Mouse (Mus musculus) urinary bladder, postnatal 14 days (tissue): ENCODE results near the gene Med24.

ENCODE experiments used
- DNase-seq: peaks from one replicate; pipeline ENCODE4 v3.0.0; 2021; ENCODE audit warnings: low spot score

Med24 gene

GRCm38 (mm10) chr11:98729119-98729588 lies at the start of gene Med24:
Med24 (minus strand) TSS chr11:98729435.
- DNase-seq, result peak; percentile 84

DNA sequence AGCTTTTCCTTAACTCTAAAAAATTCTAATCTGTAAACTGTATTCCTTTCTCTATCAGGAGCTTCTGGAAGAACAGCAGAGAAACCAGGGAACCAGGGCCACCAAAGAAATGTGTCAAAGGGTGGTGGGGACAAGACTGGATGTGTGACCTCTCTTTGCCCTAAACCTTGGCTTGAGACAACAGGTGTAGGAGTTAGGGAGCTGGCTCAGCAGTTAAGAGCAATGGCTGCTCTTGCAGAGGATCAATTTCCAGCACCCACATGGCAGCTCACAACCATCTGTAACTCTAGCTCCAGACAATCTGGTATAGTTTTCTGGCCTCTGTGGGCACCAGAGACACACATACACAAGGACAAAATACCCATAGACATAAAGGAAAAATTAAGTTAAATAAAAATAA lies 48.7 kb upstream of the Med24 start:
- DNase-seq, result no peak

DNA sequence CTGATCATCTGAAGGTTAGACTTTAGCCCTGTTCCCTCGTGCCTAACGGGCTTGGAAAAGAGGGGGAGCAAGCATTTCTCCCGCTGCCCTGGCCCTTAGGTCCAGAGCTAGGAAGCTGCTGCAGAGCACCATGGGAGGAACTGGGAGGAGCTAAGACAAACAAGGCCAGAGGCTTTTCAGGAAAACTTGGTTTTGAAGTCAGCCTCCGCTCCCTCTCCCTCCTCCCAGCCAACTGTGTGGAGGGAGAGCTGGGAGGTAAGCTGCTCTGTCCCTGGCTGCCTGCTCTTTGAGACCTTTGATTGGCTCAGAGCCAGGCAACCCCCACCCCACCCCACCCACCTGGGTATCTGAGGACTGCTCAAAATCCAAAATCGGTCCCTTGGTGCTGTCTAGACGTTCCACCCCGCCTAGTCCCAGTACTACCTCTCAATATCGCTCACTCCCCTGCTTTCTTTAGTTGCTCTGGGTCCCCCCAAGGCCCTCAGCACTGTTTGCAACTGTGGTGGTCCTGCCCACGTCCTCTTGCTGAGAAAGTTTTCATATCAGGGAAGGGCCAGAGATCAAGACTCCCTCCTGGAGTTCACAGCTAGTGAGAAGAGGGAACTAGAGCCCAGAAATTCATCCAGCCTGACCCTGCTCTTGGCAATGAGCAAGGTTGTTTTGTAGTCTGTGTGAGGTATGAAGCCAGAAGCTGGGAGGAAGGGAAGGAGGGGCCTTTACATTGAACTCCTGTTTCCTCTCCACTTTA lies 47.8 kb upstream of the Med24 start:
- DNase-seq, result peak; percentile 56

DNA sequence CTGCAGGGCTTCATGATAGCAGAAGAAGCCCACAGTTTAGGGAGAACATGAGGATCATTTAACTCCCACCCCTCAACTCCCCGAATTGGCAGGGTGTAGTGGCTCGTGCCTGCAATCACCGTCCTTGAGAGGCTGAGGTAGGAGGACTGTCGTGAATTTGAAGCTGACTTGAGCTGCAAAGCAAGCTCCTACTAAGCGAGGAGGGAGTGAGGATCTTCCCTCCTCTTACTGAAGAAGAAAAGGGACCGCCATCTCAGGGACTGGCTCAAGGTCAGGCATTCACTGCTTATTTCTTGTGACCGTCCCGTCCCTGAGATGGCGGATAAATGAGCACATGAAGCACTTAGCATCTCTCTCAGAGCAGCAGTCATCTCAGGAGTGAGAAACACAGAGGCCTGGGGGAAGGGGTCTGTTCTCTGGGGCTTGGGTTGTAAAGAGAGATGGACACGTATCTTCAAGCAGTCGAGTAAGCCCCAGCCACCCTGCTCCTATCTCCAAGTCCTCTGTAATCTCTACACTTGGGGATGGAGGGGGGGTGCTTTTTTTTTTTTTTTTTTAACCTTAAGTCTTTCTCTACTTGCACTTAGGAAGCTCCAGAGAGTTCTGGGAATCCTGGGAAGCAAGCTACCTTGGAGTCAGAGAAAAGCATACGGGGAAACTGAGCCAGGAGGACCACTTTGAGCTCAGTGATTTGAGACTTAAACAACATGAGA lies 47.0 kb upstream of the Med24 start:
- DNase-seq, result no peak

DNA sequence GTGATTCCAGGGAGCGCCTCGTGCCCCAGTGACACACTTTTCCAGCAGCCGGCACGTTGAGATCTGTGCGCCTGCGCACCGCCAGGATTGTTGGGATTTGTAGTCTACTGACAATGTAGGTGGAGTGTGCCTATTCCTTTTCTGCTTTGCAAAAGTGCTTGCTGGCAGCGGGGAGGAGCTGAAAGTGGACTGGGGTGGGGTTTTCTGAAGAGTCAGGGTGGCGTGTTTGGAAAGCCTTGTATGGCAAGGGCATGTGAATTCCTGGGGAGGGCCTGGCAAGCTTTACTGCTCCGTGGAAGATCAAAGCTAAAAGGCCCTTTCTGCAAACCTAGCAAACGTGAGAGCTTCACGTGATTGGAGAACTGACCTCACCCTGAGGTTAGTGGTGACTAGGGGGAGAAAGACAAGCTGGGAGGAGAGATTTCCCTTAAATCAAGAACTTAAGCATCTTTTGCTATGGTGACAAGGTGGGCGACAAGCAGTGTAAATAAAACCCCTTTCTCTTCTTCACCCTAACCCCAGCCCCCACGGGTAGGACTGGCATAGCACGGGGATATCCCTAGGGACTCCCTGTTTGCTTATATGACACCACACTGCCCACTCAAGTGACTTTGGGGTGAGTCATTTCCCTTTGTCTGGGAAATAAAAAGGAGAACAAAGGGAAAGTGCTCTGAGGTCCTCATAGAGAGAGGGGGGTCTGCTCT lies 46.3 kb upstream of the Med24 start:
- DNase-seq, result peak; percentile 99

- no peak for DNase-seq
These were observed 45.5 kb upstream of the Med24 start, which contains the start of gene Nr1d1 for GRCm38 (mm10) chr11:98774582-98775347. Nr1d1 (minus strand) TSS chr11:98775333.

- peak; percentile 100 for DNase-seq
These were observed 44.5 kb upstream of the Med24 start for GRCm38 (mm10) chr11:98773635-98774295.

DNA sequence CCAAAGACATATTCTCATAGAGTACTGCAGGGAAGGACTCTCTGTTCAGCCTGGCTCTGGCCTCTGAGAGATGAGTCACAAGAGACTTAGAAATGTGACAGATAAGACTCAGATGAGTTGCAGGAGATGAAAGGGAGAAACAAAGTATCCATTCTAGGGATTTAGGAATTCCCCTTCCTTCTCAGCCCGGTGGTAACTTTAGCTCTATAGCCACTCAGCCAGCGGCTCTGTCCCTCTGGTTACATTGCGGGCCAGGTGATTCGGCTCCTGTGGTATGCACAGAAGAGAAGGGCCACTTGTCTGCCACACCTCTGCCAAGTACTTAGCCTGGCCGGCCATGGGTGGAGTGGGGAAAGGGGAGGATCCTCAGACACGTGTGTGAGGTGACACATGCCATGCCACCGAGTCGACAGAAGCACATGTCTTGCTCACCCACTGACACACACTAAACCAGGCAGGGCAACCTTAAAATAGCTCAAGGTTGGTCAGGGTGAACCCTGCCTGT lies 43.5 kb upstream of the Med24 start:
- DNase-seq, result peak; percentile 74

- DNase-seq, result no peak
These were observed 42.8 kb upstream of the Med24 start for GRCm38 (mm10) chr11:98771844-98772525.

GRCm38 (mm10) chr11:98771131-98771530 lies 41.9 kb upstream of the Med24 start:
- DNase-seq, result no peak

GRCm38 (mm10) chr11:98770096-98770975 lies 41.1 kb upstream of the Med24 start:
- no peak for DNase-seq

DNA sequence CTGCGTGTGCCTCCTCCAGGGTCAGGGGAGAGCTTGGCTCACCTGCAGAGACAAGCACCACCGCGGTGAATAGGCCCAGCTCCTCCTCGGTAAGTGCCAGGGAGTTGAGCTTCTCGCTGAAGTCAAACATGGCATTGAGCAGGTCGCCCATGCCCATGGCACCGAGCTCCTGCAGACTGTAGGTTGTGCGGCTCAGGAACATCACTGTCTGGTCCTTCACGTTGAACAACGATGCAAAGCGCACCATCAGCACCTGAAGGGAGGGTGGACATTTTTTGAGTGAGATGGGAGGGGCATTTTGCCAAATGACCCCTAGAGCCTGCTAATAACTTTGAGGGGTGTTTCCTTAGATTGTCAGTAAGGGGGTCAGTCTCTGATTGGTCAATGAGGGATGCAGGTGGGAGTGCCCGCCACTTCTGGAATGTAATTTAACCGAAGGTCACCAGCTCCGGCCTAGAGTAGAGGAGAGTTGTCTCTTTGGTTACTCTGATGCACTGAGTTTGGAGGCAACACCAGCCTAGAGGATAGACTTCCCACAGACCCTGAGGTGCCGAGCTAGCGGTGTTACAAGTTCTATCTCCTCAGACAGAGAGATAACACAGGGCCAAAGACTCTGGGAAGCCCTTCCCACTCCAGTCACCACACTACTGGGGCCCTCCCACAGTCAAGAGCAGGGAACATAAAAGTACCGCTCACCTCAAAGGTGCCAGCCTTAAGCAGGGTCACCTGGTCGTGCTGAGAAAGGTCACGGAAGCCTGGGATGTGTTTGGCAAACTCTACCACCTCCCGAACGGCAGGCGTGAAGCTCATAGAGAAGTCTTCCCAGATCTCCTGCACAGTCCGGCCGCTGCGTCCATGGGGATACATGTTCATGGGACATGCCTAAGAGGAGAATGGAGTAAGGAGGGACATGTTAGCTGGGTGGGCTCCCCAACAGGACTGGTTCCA lies 40.0 kb upstream of the Med24 start:
- DNase-seq, result no peak

DNA sequence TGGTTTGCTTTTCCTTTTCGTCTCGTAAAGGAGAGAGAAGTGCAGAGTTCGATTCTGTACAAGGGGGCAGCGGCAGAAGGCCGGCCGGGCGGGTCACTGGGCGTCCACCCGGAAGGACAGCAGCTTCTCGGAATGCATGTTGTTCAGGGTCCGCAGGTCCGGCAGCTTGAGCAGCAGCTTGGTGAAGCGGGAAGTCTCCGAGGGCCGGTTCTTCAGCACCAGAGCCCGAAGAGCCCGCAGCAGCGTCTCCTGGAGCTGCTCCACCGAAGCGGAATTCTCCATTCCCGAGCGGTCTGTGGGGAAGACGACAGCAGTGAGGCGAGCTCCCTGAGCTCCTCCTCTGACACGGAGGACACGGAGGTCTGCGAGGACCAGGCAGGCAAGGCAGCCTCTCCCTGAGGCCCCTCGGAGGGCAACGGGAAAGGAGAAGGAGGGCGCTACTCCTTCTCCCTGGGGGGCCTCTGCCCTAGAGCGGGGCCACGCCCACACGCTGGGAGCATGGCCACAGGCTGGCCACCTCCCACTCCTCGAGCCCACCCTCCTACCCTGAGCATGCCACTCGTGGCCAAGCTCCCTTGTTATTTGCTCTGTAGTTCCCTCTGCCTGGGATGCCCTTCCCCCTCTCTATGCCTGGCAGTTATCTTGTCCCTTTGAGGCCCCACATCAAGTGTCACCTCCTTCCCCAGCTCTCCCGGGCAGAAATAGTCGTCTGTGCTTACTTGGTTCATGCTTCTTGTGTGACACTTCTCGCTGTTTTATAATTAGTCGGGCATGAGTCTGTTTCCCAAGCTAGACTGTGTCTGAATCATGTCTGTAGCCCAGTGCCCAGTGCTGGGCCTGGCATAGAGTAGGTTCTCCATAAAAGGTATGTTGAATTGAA lies 39.1 kb upstream of the Med24 start:
- DNase-seq, result no peak

DNA sequence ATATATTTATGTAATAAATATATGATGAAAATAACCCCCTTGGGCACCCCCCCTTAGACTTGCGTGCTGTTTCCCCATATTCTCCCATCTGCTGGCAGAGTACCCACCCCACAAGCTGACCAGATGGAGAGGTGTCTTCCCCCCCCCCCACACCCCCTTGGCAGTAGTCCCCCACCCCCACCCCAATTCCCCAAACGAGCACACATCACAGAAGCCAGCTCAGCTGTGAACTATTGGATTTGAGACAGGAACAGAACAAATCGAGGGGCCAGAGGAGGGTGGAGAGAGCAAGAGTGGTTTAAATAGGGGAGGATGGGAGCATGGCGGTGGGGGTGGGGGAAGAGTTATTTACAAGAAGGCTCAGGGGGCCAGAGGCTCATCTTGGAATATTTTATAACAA lies 38.5 kb upstream of the Med24 start:
- DNase-seq, result no peak

DNA sequence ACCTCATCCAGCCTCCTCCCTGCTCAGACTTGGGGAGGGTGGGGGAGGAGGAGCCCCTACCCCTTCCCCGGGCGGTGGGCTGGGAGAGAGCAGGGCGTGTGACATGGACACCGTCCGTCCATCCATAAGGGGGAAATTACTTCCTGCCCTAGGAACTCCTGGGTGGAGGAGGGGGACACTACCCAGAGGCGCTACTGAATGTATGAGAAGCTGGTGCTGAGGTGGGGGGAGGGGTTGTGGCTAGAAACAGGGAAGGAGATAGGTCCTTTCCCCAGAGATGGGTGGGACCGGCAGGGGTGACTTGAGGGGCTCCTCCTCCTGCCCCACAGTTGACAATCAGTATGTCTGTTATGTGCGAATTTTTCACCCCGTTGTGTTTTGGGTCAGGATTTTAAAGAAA lies 38.0 kb upstream of the Med24 start:
- DNase-seq, result no peak

DNA sequence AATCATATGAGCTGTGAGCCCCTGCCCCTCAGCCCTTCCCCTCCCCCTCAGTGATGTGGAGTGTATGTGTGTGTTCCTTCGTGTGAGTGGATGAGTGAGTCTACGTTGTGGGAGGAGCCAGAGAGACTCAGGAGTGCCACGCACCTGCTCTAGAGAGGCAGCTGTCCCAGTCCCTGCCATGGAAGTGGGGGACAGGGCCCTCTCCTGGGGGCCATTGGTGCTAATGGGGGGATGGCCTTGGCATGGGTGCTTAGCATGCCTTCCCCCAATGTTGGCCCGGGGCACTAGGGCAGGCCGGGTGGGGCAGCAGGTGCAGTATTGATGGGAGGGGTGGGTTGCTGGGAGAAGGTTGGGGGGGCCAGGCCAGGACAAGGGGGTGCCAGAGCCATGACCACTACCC lies 37.6 kb upstream of the Med24 start:
- DNase-seq, result no peak

- no peak for DNase-seq
These were observed 37.1 kb upstream of the Med24 start for GRCm38 (mm10) chr11:98766346-98766745.
